Mouse (Mus musculus): ENCODE data around the gene Zmat3. TPM values are rescaled to one million over a fixed set of nuclear protein-coding genes. Genes with fewer than 3 reads are reported as not detected.
A peak's percentile ranks its signal among the peaks of the same experiment; 100 is the strongest.

Gene Zmat3
- total RNA-seq (2021) = 17.7 and 19.9 TPM in 2 replicates
- long read RNA-seq, full-length matches to known transcripts = 4 of 5 reads
- long read RNA-seq, partial matches to known transcripts = 0 of 5 reads
- long read RNA-seq, other reads (novel, unspliced or antisense) = 1 of 5 reads

DNA sequence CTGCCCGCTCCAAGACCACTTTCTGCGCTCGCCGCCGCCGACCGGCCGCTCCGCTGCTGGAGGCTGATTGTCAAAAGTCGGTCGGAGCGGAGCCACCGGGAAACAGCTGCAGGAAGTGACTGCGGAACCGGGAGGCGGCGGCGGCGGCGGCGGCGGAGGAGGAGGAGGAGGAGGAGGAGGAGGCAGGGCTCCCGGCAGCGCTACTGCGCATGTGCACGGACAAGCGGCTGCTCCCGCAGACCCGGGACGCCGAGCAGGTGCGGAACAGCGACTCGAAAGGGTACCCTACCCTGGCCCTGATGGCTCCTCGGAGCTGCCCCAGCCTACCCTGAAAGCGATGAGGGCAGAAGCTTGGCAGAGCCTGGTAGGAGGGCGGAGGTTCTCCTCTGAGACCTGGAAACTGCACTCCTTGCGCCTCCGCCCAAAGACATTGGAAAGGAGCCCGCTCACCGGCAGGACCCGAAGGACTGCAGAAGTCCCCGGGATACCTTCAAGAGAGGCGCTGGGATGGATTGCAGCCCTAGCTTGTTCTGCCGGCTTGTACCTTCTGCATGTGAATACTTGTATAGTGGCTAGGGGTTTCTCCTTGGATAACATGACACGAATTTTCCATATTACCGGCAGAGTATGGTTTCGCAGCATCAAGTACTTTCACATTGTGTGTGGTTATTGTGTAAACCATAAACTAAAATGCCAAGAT, at the start of gene Zmat3:
Zmat3 (minus strand) TSS at position 469 of the 700 bp plus-strand sequence.
- DNase-seq = peak; percentile 91

DNA sequence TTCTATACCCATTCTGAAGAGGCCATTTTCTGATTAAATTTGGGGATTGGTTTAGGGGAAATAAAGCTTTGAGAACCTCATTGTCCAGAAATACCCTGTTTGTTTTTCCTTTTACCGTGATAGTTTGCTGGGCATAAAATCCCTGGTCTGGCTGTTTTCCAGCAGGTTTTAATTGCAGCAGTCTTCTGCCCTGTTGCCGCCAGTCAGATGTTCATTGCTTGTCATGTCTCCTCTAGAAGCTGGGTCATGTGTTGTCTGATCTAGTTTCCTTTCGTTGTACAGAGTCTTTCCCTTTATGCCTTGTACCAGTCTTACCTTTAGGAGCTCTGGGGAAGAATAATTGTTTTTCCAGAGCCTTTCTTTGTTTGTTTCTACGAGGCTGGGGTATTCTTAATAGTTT, 48.6 kb upstream of the Zmat3 start:
- DNase-seq = no peak

DNA sequence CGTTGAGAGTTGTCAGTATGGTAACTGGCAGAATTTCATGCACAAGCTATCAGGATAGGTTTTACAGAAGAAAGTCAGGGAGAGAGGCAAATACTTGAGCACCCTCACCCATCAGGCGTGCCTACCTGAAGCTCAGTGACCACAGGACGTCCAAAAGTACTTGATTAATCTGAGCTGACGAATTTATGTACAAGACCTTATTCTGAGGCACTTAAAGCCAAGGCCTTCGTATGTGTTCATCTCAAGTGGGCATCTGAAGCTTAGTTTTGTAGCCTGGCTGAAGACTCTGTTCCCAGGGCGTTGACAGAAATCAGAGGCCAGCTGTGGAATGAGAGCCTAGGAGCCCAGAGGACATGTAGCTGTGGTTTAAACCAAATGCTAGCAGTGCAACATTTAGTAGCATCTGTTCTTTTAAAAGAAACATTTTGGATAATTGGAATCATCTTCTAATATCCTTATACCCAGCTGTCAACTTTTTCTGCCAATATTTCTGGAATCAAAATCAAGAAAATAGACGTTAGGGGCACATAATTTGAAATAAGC, 46.8 kb upstream of the Zmat3 start:
- DNase-seq = no peak

DNA sequence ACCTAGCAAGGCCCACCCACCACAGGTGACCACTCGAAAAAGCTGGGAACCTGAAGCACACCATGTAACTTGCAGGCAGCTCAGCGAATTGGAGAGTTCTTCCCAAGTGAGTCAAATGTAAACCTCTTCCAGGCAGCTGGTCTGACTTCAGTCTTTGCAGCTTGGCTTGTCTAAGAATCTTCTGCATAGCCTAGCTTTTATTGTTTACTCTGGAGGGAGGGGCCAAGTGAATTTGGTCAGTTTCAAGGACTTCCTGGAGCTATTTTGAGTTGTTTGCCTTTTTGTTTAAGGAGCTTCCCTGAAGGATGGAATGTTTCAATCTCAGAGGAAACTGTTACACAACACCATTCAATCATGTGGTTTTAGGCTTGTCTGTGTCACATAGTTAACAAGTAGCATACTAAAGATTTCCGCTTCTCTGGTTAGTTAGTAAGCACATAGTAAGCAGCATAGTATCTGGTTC, 43.0 kb upstream of the Zmat3 start:
- no peak for DNase-seq

DNA sequence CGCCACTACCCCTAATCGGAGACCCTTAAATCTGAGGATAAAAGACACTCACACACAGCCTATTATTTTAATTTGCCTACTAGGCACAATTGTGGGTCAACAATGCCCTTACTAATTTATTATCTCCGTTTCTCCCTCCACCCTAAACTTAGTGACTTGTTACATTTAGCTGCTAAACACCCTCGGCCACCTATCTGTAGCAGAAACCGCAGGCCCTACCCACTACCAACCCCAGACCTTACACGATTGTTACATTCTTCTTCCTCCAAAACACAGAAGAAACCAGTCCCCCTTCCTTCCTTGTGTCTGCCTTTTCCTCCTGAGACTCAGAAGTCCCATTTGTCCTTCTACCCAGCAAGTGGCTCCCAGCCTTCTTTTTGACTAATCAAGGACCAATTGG, 41.0 kb upstream of the Zmat3 start:
- no peak for DNase-seq

DNA sequence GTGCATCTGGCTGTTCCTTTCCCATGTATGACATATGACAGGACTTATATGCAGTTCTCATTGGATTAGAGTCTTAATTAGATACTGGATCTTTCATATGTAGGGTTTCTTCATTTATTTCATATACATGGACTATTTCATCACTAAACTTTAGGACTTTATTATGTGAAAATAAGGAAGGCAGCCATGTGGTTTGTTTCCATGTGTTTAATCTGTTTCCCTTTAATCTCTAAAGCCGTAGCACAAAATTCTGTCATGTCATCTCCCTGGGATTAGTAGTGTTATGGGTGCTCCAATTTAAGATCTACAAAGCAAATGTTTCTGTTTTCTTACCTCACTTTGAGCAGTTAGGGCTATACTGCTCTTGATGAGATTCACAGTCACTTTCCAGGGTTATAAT, 39.9 kb upstream of the Zmat3 start:
- DNase-seq = no peak

DNA sequence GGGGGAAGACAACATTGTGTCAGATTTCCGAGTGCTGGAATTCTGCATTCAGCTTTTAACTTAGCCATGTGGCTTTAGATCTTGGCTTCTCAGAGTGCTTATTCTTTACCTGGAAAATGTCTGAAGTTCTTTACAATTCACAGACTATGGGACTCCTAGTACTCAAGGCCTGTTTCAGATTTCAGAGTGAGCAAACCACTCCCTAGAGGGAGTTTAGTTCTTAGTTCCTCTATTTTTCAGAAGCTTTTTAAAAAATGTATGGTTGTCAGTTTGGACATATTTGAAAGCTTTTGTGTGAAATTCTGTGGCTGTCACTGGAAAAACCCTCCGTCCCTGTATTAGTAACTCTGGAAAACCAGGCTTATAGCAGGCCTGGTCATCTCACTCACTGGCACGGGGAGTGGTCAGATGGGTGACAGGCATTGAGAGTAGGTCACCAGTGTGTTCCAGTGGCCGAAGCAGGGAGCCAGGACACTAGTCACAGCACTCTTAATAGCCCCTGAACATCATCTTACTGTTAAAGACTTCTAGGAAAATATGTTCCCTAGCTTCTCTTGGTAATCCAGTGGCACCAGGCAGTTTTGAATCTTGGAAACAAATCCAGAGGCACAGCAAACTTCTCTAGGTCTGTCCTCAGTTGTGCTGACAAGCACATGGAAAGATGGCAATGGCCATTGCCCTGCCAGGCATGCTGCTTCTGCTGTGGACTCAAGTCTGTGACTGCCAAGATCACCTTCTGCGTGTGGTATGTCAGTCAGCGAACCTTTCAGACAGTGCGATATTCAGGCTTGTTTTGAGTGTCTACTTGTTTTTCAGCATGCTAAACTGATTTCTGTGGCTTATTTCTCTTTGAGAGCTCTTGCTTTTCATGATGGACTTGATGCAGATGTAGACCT, 37.4 kb upstream of the Zmat3 start:
- no peak for DNase-seq

DNA sequence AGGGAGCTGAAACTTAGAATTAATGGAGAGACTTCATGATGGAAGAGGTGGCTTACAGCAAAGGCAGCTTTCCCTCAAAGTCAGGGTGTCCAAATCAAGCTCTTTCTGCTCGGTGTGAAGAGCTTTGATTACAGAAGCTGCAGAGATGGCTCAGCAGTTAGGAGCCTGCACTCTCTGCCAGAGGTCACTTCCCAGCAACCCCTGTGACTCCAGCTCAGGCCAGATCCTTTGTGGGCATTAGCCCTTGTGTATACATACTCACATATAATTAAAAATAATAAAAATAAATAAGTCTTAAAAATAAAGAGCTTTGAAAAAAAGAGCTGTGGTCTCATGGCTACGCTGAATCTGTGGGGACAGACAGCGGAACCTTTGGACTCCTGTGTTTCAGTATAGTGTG, 35.8 kb upstream of the Zmat3 start:
- no peak for DNase-seq

DNA sequence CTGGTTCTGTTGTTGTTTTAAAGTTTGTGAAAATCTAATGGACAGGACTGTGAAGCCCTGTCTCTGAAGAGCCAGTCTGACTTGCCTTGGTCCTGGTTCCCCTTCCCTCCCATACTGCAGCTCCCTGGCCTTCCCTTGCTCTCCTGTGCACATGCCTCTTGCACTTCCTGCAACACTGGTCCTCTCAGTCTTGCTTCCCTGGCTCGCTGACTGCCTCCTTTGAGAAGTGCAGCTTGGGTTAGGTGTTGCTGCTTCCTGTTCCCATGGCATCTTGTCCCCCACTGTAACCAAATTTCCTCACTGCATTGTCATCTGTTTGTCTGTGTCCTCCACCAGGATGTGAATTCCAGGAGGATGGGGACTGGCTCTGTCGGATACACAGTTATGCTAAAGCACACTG, 34.1 kb upstream of the Zmat3 start:
- DNase-seq = peak; percentile 9

DNA sequence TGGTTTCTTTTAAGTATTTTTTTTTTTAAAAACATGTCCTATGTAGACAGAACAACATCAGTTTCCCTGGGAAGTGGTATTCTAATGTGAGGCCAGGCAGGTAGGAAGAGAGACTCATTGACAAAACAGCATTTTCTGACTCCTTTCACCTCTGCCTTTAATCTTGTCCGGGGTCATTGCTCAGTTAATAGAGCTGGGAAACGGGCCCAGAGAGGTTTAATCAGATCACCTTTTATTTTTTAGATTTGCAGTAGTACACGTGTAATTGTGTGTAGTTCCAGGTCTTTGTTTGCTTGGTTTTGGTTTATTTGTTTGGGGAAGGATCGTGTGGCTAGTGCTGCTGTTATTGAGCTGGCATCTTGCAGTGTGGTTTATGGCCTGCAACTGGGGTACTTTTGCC, 33.6 kb upstream of the Zmat3 start:
- no peak for DNase-seq

DNA sequence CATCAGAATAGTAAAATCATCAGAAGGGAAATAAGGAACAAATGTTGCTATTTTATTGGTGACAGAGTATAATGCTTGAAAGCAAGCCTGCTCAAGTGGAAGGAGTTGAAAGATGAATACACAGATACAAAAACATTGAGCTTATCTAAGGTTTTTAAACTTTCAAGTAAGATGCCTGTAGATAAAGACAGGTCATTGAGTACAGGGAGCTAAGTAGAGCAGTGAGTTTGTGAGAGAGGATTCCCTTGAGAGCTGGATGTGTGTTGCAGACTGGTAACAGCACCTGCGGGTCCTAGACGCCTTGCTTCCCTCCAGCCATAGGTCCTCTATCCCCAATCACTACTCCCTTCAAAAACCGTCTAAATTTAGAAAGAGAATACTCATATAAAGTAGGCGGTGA, 32.8 kb upstream of the Zmat3 start:
- DNase-seq = no peak

DNA sequence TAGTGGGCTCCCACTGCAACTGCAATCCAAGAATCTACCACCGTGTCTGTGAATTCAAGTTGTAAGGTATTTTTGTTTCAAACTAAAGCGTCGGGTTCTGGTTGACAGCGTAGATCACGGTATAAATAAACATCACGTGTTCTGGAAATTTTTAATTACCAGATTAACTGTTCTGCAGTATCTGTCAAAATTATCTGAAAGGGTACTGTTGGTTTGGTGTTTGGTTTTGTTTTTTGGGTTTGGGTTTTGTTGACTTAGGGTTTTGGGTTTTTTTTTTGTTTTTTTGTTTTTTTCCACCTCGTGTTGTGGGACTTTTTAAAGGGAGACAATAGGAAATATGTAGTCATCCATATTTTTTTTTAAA, 32.3 kb upstream of the Zmat3 start:
- DNase-seq = no peak

DNA sequence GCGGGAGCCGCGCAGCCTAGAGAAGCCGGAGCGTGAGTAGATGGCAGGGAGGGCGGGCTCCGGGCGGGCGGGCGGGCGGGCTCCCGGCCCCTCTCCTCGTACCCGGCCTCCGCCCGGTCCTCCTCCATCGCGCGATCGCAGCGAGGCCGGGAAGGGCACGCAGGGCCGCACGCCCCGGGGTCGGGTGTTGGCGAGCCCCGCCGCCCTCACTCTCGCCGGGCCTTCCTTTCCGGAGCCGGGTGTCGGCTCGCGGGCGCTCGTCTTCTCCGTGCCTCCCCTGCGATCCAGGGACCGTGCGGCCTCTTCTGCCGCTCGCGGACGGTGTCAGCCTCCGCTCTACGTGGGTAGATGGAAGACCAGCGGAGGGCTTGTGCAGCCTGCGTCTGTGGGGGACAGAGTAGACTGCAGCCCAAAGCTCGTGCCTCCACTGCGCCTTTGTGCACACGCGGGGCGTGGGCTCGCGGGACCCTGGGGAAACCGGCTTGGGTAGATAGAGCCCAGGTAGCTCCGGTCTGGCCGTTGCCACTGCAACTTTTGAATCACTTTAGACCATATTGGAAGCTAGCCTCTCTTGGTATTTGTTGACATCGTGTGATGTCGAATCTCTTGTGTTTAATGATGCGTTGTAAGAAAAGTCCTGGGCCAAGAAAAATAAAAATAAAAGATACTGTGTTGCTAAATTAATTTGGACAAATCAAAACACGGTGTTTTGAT, 31.8 kb upstream of the Zmat3 start, which contains the start of gene Pik3ca:
Pik3ca (plus strand) TSS at position 211 of the 714 bp plus-strand sequence.
- peak; percentile 60 for DNase-seq

DNA sequence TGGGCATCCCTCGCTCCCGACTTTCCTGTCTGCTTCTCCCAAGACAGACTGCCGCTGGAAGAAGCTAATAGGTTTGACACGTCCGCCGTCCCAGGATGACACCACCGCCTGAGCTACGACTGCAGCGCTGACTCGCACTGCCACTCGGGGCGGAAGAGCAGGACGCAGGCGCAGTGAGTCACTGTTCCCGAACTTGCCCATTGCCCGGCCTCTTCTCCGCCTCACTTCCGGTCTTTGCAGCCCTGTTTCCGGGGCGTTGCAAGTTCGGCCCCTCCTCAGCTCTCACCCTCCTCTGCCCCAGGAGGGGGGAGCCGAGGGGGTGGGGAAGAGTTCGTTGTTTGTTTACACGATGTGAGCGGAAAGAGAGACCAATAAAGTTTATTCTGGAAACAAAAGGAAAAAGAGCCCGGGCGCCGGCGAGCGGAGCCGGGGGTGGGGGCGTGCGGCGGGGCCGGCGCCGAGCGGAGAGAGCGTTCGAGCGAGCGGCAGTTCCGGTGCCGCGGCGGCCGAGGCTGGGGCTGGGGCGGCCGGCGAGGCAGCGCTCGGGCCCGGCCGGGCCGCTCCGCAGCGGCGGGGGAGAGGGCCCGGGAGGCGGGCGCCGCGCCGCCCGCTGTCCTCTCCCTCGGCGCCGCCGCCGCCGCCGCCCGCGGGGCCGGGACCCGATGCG, 31.1 kb upstream of the Zmat3 start:
- peak; percentile 93 for DNase-seq

DNA sequence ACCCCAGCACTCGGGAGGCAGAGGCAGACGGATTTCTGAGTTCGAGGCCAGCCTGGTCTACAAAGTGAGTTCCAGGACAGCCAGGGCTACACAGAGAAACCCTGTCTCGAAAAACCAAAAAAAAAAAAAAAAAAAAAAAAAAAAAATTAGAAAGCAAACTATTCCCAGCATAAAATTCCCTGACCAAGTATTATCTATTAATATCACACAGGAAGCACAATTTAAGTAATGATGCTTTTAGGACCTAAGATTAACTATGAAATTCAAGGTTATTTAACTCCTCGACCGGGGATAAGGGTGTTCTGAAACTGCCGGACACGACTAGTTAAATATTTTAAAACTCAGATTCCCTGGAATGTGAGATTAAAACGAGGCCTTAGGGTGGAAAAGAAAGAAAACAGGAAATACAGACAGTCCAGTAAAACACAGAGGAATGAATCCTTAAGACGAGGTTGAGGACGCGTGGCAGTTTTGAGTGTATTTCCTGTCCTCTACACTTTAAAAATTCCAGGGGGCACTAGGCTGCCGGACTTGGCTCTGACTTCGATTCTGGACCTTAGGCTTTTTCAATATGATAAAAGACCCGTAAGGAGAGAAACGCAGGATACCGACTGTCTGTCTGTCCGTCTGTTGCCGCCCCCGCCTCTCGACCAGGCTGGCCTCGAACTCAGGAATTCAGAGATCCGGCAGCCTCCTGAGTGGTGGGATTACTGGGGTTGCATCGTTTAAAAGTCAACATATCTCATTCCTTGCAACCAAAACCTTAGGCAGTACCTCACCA, 30.1 kb upstream of the Zmat3 start:
- DNase-seq = peak; percentile 27

DNA sequence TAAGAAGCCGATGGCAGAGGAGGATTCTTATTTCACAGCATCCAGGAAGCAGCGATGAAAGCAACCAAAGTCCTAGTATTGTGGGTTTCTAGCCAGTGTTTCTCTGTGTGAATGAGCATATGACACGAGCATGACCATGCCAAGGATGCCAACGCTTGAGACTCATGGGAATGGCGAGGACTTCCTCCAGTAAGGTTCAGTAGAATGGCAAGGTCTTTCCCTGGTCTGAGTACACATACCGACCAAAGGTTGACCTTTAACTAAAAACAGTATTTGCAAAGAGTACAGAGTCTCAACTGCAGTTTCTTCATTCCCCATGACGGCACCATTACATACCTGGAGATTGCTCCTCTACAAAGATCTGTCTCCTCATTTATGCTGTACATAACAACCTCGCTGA, 28.2 kb upstream of the Zmat3 start:
- no peak for DNase-seq

DNA sequence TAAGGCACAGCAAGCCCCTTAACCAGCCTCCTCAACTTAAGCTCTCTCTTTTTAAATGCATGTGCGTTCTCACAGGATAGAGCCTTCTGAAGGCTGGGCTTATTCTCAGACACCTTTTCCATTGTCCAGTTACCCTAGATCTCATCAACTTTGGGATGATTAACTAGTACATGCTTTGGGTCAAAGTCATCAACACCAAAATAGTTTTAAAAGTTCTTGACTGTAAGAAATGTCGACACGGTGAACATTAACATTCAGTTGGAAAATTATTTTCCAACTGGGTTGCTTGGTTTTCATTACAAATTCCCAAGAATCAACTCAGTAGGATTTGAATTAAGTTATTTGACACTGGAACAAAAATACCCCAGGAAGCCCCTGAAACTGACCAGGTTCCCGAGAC, 27.0 kb upstream of the Zmat3 start:
- no peak for DNase-seq

DNA sequence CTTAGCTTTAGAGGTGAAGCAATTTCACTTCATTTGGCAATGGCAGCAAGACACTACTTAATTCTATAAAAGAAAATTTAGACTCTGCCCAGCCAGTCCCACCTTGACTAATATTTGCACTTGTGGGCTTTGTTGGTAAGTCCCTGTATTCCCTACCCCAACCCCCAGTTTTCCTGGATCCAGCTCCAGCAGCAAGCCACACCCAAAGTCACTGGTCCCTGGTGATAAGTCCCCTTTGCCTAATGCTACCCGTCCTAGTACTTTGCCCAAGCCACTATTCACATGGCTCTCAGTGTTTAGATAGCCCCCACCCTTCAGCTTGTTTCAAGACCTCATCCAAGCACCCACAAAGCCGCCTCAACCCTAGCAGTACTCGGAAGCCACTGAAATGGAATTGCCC, 15.7 kb upstream of the Zmat3 start:
- DNase-seq = no peak

DNA sequence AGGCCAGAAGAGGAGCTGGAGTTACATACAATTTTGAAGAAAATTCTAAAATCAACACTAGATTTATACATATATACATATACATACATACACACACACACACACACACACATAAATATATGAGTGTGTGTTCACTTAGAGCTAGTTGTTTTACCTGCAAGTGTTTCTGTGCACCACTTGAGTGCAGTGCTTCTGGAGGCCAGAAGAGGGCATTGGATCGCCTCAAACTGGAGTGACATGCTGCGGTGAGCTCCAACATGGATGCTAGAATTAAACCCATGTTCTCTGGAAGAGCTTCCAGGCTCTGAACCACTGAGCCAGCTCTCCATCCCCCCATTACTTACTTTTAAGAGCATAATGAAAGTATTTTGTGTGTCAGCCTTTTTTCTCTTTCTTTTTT, 14.1 kb upstream of the Zmat3 start:
- DNase-seq = no peak

DNA sequence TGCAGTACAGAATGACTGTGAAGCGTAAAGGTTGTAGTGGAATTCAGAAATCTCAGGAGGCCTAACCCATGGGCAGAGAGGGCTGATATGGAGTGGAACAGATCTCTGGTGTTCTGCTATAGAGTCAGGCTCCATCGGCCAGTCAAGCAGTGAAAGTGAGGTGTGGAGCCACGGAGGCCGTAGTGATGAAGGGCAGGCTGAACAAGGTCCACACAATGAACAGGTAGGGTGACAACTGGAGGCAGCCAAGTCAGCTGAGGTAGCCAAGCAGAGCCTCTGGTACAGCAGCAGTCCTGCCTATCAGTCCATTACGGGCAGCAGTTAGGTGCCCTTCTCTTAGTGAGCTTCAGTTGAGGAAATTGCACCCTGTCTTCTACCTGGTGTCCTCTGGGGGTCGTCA, 7.4 kb upstream of the Zmat3 start:
- DNase-seq = no peak

DNA sequence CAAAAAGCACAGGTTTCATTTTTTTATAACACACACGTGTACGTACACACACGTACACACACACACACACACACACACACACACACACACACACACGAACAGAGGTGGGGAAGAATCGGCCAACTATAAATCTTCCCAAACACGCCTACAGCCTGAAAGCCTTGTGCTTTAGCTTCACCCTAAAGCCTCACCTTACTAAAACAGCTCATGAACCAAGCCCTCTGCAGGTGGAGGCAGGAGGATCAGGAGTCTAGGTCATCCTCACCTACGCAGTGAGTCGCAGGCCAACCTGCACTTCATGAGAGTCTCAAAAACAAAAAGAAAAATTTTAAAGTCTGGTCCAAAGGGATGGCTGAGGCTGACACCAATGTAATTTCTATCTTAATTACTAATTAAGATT, 6.7 kb upstream of the Zmat3 start:
- no peak for DNase-seq
